Mouse (Mus musculus): ENCODE results near the gene Celf2.

- no peak for TF ChIP-seq POLR2A (IDR thresholded peaks at IDR 0.05; ENCODE audit: low read depth, low read length)
- TF ChIP-seq CTCF (IDR thresholded peaks at IDR 0.05; ENCODE audit: extremely low read depth, insufficient read length, insufficient replicate concordance, low read depth, low read length), result no peak
These were observed 948.0 kb downstream of the Celf2 start for GRCm38 (mm10) chr2:6561337-6561736.
